Mouse (Mus musculus) heart, embryonic 11.5 days (tissue): ENCODE data around the gene Eid3. TPM values are rescaled to one million over a fixed set of nuclear protein-coding genes. Genes with fewer than 3 reads are reported as not detected.

Experiments used
- ATAC-seq: fragments of 200-750 bp; cut with Nextera tagmentation; replicated peaks from 2 replicates; pipeline ENCODE4 v1.8.0; 2017; ENCODE audit warnings: moderate library complexity; ENCODE audit not compliant: insufficient number of reproducible peaks, low FRiP score, low TSS enrichment
- H3K27ac ChIP-seq: fragments of 300-500 bp; sonication (generic); 2 replicates; pipeline ENCODE4 v1.5.1; 2014; ENCODE audit warnings: mild to moderate bottlenecking, low read depth, low read length
- H3K27me3 ChIP-seq: fragments of 300-500 bp; sonication (generic); 2 replicates; pipeline ENCODE4 v1.6.1; 2014; ENCODE audit warnings: mild to moderate bottlenecking, low read length, mixed read lengths; ENCODE audit not compliant: control insufficient read depth, insufficient read depth
- H3K36me3 ChIP-seq: fragments of 300-500 bp; sonication (generic); 2 replicates; pipeline ENCODE4 v1.6.1; 2014; ENCODE audit warnings: mild to moderate bottlenecking, low read length, moderate library complexity, mixed read lengths; ENCODE audit not compliant: control insufficient read depth, insufficient read depth
- H3K4me1 ChIP-seq: fragments of 300-500 bp; sonication (generic); 2 replicates; pipeline ENCODE4 v1.6.1; 2014; ENCODE audit warnings: low read length; ENCODE audit not compliant: control insufficient read depth, insufficient read depth
- H3K4me2 ChIP-seq: fragments of 300-500 bp; sonication (generic); 2 replicates; pipeline ENCODE4 v1.6.1; 2014; ENCODE audit warnings: mild to moderate bottlenecking, moderate library complexity
- H3K4me3 ChIP-seq: fragments of 300-500 bp; sonication (generic); 2 replicates; pipeline ENCODE4 v1.5.1; 2014; ENCODE audit warnings: low read depth, low read length
- H3K9ac ChIP-seq: fragments of 300-500 bp; sonication (generic); 2 replicates; pipeline ENCODE4 v1.6.1; 2014; ENCODE audit warnings: mild to moderate bottlenecking, low read depth, low read length, moderate library complexity
- H3K9me3 ChIP-seq: fragments of 300-500 bp; sonication (generic); replicated peaks from 2 replicates; pipeline ENCODE4 v1.6.1; 2016; ENCODE audit warnings: low read length; ENCODE audit not compliant: control insufficient read depth
- WGBS: fragments of 180-500 bp; shearing (Covaris S2); extraction: QIAGEN DNeasy Blood & Tissue Kit; methylation state at CpG from one replicate; pipeline ENCODE4 v1.1.7; 2014; ENCODE audit not compliant: insufficient replicate concordance; 5-methylcytosine and 5-hydroxymethylcytosine counted together
- polyA plus RNA-seq: library from polyadenylated mRNA; unstranded; fragments of >200 nt; fragmentation: Nextera tagmentation; extraction: Ambion mirVana; gene quantifications from 2 replicates; pipeline ENCODE4 v1.2.1, GENCODE M21; 2014

Eid3 gene
- polyA plus RNA-seq, 1 experiment from 2014 or later: 0.20 TPM

GRCm38 (mm10) chr10:82892442-82893055 lies 26.1 kb downstream of the Eid3 start:
- Histone ChIP-seq H3K9ac (no peak overlapping the region), H3K4me3 (no peak overlapping the region), H3K4me1 (peaks cover 16% of the 10 kb centered on the region), H3K9me3 (no peaks in the 10 kb centered on the region), H3K36me3 (peaks cover 19% of the 10 kb centered on the region), H3K27ac (no peak overlapping the region), H3K4me2 (no peak overlapping the region), H3K27me3 (no peaks in the 10 kb centered on the region)
- 91% methylated on average over 9 of the region's 9 CpGs for WGBS
- ATAC-seq: no peak

GRCm38 (mm10) chr10:82893872-82894650 lies 27.6 kb downstream of the Eid3 start:
- Histone ChIP-seq H3K4me2 (no peak overlapping the region), H3K9ac (no peak overlapping the region), H3K4me1 (peaks cover 14% of the 10 kb centered on the region), H3K36me3 (peaks cover 14% of the 10 kb centered on the region), H3K27me3 (no peaks in the 10 kb centered on the region), H3K4me3 (no peak overlapping the region), H3K9me3 (no peaks in the 10 kb centered on the region), H3K27ac (no peak overlapping the region)
- 76% methylated on average over 18 of the region's 18 CpGs for WGBS
- no peak for ATAC-seq

GRCm38 (mm10) chr10:82897936-82898335 lies 31.5 kb downstream of the Eid3 start:
- 91% methylated on average over 13 of the region's 13 CpGs for WGBS
- H3K36me3 ChIP-seq: peaks cover 12% of the 10 kb centered on the region
- peaks cover 12% of the 10 kb centered on the region for H3K4me1 ChIP-seq
- H3K4me2 ChIP-seq: no peak overlapping the region
- H3K27me3 ChIP-seq: no peaks in the 10 kb centered on the region
- H3K27ac ChIP-seq: no peak overlapping the region
- no peak overlapping the region for H3K9ac ChIP-seq
- ATAC-seq: no peak
- no peak overlapping the region for H3K4me3 ChIP-seq
- no peaks in the 10 kb centered on the region for H3K9me3 ChIP-seq

GRCm38 (mm10) chr10:82898893-82899292 lies 32.5 kb downstream of the Eid3 start:
- peaks cover 12% of the 10 kb centered on the region for H3K36me3 ChIP-seq
- H3K4me1 ChIP-seq: peaks cover 9% of the 10 kb centered on the region
- no peaks in the 10 kb centered on the region for H3K9me3 ChIP-seq
- 39% methylated on average over 7 of the region's 7 CpGs for WGBS
- ATAC-seq: no peak
- H3K27ac ChIP-seq: no peak overlapping the region
- H3K4me3 ChIP-seq: no peak overlapping the region
- no peak overlapping the region for H3K9ac ChIP-seq
- no peak overlapping the region for H3K4me2 ChIP-seq
- no peaks in the 10 kb centered on the region for H3K27me3 ChIP-seq

GRCm38 (mm10) chr10:82899810-82900421 lies 33.5 kb downstream of the Eid3 start:
- ATAC-seq: peak; percentile 52
- no peaks in the 10 kb centered on the region for H3K9me3 ChIP-seq
- H3K9ac ChIP-seq: 0 out of 2 replicates have a peak overlapping the region, but pooled peaks have one; percentile 22
- H3K4me2 ChIP-seq: peak overlapping the region; percentile 49
- H3K36me3 ChIP-seq: peaks cover 12% of the 10 kb centered on the region
- H3K4me1 ChIP-seq: peaks cover 8% of the 10 kb centered on the region
- H3K4me3 ChIP-seq: 0 out of 2 replicates have a peak overlapping the region, but pooled peaks have one; percentile 8
- no peaks in the 10 kb centered on the region for H3K27me3 ChIP-seq
- WGBS: 35% methylated on average over 16 of the region's 16 CpGs
- no peak overlapping the region for H3K27ac ChIP-seq

- H3K9ac ChIP-seq: 0 out of 2 replicates have a peak overlapping the region, but pooled peaks have one; percentile 22
- H3K9me3 ChIP-seq: no peaks in the 10 kb centered on the region
- WGBS: 36% methylated on average over 7 of the region's 7 CpGs
- peak overlapping the region; percentile 49 for H3K4me2 ChIP-seq
- H3K36me3 ChIP-seq: peaks cover 8% of the 10 kb centered on the region
- peaks cover 8% of the 10 kb centered on the region for H3K4me1 ChIP-seq
- no peak for ATAC-seq
- no peaks in the 10 kb centered on the region for H3K27me3 ChIP-seq
- no peak overlapping the region for H3K27ac ChIP-seq
- H3K4me3 ChIP-seq: no peak overlapping the region
These were observed 34.1 kb downstream of the Eid3 start for GRCm38 (mm10) chr10:82900546-82900945.

GRCm38 (mm10) chr10:82901436-82901835 lies 35.0 kb downstream of the Eid3 start:
- Histone ChIP-seq H3K27ac (no peak overlapping the region), H3K4me1 (peaks cover 8% of the 10 kb centered on the region), H3K27me3 (no peaks in the 10 kb centered on the region), H3K9me3 (no peaks in the 10 kb centered on the region), H3K4me3 (no peak overlapping the region), H3K9ac (no peak overlapping the region), H3K36me3 (peaks cover 2% of the 10 kb centered on the region; the same call in 1 of the 2 replicates), H3K4me2 (no peak overlapping the region)
- WGBS: 7% methylated on average over 7 of the region's 7 CpGs
- no peak; the same call in 1 of the 2 replicates for ATAC-seq

GRCm38 (mm10) chr10:82908526-82908925 lies 42.1 kb downstream of the Eid3 start:
- Histone ChIP-seq H3K9ac (no peak overlapping the region), H3K4me2 (no peak overlapping the region), H3K4me1 (no peaks in the 10 kb centered on the region), H3K9me3 (no peaks in the 10 kb centered on the region), H3K36me3 (no peaks in the 10 kb centered on the region), H3K27me3 (no peaks in the 10 kb centered on the region), H3K27ac (no peak overlapping the region), H3K4me3 (no peak overlapping the region)
- WGBS: 74% methylated on average over 7 of the region's 7 CpGs
- no peak for ATAC-seq
